Mouse (Mus musculus) G1E (cell line): Measurements from ENCODE around the gene Efhd2. TPM values are rescaled to one million over a fixed set of nuclear protein-coding genes. Genes with fewer than 3 reads are reported as not detected.

ENCODE experiments used
- ATAC-seq: 2 replicates; pipeline ENCODE4 v1.8.0; 2016; ENCODE audit warnings: mild to moderate bottlenecking; ENCODE audit not compliant: insufficient number of reproducible peaks, poor library complexity, low FRiP score, severe bottlenecking; ENCODE audit errors: extremely low read depth
- DNase-seq: peaks from one replicate; pipeline ENCODE4 v3.0.0; 2012; ENCODE audit warnings: low spot score
- H3K27me3 ChIP-seq: 2 replicates; pipeline ENCODE4 v1.6.1; 2012; ENCODE audit warnings: mild to moderate bottlenecking, low read length, inconsistent platforms; ENCODE audit not compliant: insufficient read depth
- H3K36me3 ChIP-seq: replicated peaks from 2 replicates; pipeline ENCODE3; 2012; ENCODE audit warnings: mild to moderate bottlenecking, inconsistent platforms
- H3K4me1 ChIP-seq: 2 replicates; pipeline ENCODE4 v1.6.1; 2012; ENCODE audit warnings: low read depth, low read length, inconsistent platforms, mixed read lengths; ENCODE audit not compliant: insufficient read depth
- H3K4me3 ChIP-seq: 2 replicates; pipeline ENCODE4 v1.5.1; 2012; ENCODE audit warnings: low read depth, mild to moderate bottlenecking, inconsistent platforms, low read length, moderate library complexity, mixed read lengths
- H3K9me3 ChIP-seq: replicated peaks from 2 replicates; pipeline ENCODE4 v1.6.1; 2012; ENCODE audit warnings: inconsistent platforms
- CTCF ChIP-seq: IDR thresholded peaks from 2 replicates; pipeline ENCODE4 v1.5.1; 2012; ENCODE audit warnings: low read depth, low read length, inconsistent platforms, mixed read lengths
- GATA1 ChIP-seq: IDR thresholded peaks from 2 replicates; pipeline ENCODE4 v1.6.1; 2012; ENCODE audit warnings: borderline replicate concordance, low read length, inconsistent platforms, mixed read lengths
- GATA2 ChIP-seq: IDR thresholded peaks from 2 replicates; pipeline ENCODE4 v1.6.1; 2012; ENCODE audit warnings: low read depth, low read length, inconsistent platforms, borderline replicate concordance
- POLR2AphosphoS5 ChIP-seq: IDR thresholded peaks from 2 replicates; pipeline ENCODE4 v1.6.1; 2012; ENCODE audit warnings: low read depth, low read length, inconsistent platforms; ENCODE audit not compliant: insufficient replicate concordance
- TAL1 ChIP-seq: conservative IDR thresholded peaks from 2 replicates; pipeline ENCODE4 v1.6.1; 2012; ENCODE audit warnings: low read depth, low read length, inconsistent platforms, mixed read lengths
- polyA plus RNA-seq: library from polyadenylated mRNA; stranded (reverse); fragments of >175 nt; gene quantifications from 2 replicates; pipeline ENCODE4 v1.2.3, GENCODE M21; 2012
- total RNA-seq, 2 experiments: library from RNA; stranded (forward) in 1 of 2; stranded (reverse) in 1 of 2; fragments of 200-1000 nt in 1 of 2; fragments of >200 nt in 1 of 2; fragmentation: Nextera tagmentation in 1 of 2; gene quantifications; 2 replicates each; pipeline ENCODE4 v1.2.3; 2014 to 2017

The Efhd2 gene
- total and polyA plus RNA-seq, 3 experiments = 31.9 to 56.1 (median 37.3) TPM

DNA sequence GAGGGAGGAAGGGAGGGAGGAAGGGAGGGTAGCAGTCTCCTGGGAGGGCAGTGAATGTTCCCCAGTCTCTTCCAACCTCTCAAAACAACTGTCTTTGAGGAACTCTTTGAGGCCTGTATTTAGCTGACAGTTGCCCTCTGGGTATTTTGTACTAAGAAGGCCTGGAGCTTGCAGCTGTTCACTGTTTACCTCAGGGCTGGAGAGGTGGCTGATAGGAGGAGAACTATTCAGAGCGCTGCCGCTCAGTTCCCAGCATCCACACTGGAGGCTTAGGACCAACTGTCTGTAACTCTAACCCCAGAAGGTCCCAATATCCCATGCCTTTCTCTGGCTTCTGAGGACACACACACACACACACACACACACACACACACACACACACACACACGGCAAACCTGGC, 23.1 kb upstream of the Efhd2 start:
- Histone ChIP-seq H3K4me3 (no peak overlapping the region), H3K36me3 (no peaks in the 10 kb centered on the region), H3K9me3 (no peaks in the 10 kb centered on the region), H3K27me3 (peaks cover 11% of the 10 kb centered on the region; the same call in 1 of the 2 replicates), H3K4me1 (no peaks in the 10 kb centered on the region)
- ATAC-seq = no peak
- no peak for DNase-seq
- TF ChIP-seq GATA2 (no peak), GATA1 (no peak), TAL1 (no peak)

DNA sequence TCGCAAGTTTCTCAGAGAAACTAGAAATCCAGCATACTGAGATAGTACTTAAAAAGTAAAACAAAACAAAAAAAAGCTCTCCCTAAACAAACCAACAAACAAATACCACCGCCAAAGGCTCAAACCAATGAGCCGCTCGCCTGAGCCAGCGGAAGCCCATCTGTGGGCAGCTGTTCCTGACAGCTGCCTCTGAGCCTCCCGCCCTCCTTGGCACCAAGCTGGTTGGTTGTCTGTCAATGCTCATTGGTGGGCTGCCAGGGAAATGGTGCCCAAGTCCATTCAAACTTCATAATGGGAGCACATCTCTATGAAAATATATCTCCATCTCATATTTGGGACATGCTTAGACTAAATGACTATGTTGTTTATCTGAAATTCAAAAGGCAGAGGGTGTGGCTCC, 22.5 kb upstream of the Efhd2 start:
- no peaks in the 10 kb centered on the region for H3K9me3 ChIP-seq
- H3K4me1 ChIP-seq = no peaks in the 10 kb centered on the region
- ATAC-seq (no peak), DNase-seq (no peak)
- peaks cover 11% of the 10 kb centered on the region; the same call in 1 of the 2 replicates for H3K27me3 ChIP-seq
- H3K4me3 ChIP-seq = no peak overlapping the region
- no peak for TF ChIP-seq POLR2AphosphoS5
- no peak for TF ChIP-seq CTCF
- no peak for TF ChIP-seq GATA1
- no peak for TF ChIP-seq GATA2
- TF ChIP-seq TAL1 = no peak
- H3K36me3 ChIP-seq = no peaks in the 10 kb centered on the region

DNA sequence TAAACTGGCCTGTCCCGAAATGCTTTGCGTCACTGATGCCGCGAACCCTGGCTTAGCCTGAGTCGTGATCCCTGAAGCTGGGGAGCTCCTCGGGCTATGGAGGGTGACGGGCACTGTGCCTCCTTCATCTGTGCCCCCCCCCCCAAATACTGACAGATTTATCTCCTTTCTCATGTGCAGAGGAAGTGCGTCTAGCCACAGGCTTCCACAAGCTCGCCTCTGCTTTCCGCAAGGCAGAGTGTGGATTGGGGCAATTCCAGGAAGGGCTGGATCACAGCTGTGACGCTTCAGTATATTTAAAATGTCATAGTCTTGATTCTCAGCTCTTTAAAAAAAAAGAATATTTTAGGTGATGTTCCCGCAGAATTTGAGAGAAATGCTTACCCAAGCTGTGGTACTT, 21.1 kb upstream of the Efhd2 start:
- no peak for TF ChIP-seq GATA1
- Histone ChIP-seq H3K27me3 (peaks cover 13% of the 10 kb centered on the region; the same call in 1 of the 2 replicates), H3K9me3 (no peaks in the 10 kb centered on the region), H3K36me3 (no peaks in the 10 kb centered on the region), H3K4me3 (no peak overlapping the region), H3K4me1 (no peaks in the 10 kb centered on the region)
- DNase-seq = no peak
- ATAC-seq = no peak

DNA sequence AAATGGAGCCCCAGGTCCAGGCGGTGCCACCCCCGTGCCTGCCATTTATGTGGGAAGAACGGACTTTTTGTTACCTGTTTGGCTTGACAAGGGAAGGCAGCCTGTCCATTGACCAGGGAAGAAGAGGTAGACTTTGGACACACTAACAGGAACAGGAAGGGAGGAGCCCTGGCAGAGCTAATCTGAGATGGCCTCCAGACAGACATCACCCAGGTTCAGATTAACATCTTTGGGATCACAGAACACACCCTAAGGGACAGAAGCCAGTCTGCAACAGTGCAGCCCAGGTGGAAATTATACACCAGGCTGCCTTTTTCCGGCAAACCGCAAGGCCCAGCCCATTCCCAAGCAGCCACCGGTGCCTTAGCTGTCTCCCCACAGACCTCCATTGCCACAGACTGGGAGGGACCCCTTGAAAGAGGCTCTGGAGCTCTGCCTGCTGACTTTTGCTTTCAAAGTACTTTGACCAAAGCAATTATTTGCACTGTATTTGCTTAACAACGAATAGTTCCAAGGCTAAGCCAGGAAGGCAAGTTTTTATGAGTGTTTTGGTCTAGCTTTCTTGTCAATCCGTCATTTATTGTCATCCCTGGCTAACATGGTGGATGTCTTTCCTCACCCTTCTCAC, 18.6 kb upstream of the Efhd2 start:
- DNase-seq (no peak), ATAC-seq (no peak)
- H3K9me3 ChIP-seq = no peaks in the 10 kb centered on the region
- H3K36me3 ChIP-seq = no peaks in the 10 kb centered on the region
- no peak for TF ChIP-seq GATA1
- no peak for TF ChIP-seq POLR2AphosphoS5
- TF ChIP-seq GATA2 = no peak
- TF ChIP-seq CTCF = no peak
- no peak for TF ChIP-seq TAL1
- peaks cover 13% of the 10 kb centered on the region; the same call in 1 of the 2 replicates for H3K27me3 ChIP-seq
- H3K4me1 ChIP-seq = no peaks in the 10 kb centered on the region
- no peak overlapping the region for H3K4me3 ChIP-seq

GRCm38 (mm10) chr4:141886385-141886968, 11.8 kb upstream of the Efhd2 start:
- no peak overlapping the region for H3K4me3 ChIP-seq
- H3K36me3 ChIP-seq = no peaks in the 10 kb centered on the region
- peaks cover 6% of the 10 kb centered on the region; the same call in 1 of the 2 replicates for H3K4me1 ChIP-seq
- peaks cover 22% of the 10 kb centered on the region for H3K27me3 ChIP-seq
- ATAC-seq = no peak
- DNase-seq = no peak
- H3K9me3 ChIP-seq = no peaks in the 10 kb centered on the region
- TF ChIP-seq TAL1 = no peak
- TF ChIP-seq POLR2AphosphoS5 = no peak
- TF ChIP-seq GATA2 = no peak
- no peak for TF ChIP-seq CTCF
- TF ChIP-seq GATA1 = no peak

GRCm38 (mm10) chr4:141885451-141885850, 10.7 kb upstream of the Efhd2 start:
- DNase-seq (no peak), ATAC-seq (no peak)
- Histone ChIP-seq H3K4me1 (peaks cover 6% of the 10 kb centered on the region; the same call in 1 of the 2 replicates), H3K36me3 (no peaks in the 10 kb centered on the region), H3K9me3 (no peaks in the 10 kb centered on the region), H3K4me3 (no peak overlapping the region), H3K27me3 (peaks cover 27% of the 10 kb centered on the region)
- TF ChIP-seq CTCF = no peak
- TF ChIP-seq GATA1 = no peak
- no peak for TF ChIP-seq TAL1
- no peak for TF ChIP-seq GATA2
- no peak for TF ChIP-seq POLR2AphosphoS5

DNA sequence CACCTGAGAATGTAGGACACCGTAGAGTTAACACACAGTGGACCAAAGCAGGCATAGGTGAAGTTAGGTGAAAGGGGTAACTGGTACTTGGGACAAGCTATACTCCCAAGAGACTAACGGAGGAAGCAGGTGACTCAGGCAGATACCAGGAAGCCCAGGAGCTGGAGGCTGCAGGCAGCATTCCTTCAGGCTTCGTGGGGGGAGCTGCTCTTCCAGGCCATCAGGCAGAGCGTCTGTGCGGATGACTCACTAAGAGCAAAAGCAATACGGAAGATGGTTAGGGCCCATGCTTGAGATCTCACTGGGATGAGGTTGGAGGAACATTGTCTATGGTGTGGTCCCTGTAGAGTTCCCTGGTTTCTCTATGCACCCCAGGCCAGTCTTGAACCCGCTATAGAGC, 8.1 kb upstream of the Efhd2 start:
- ATAC-seq = no peak
- Histone ChIP-seq H3K4me3 (no peak overlapping the region), H3K27me3 (peaks cover 40% of the 10 kb centered on the region), H3K36me3 (no peaks in the 10 kb centered on the region), H3K4me1 (peaks cover 6% of the 10 kb centered on the region; the same call in 1 of the 2 replicates), H3K9me3 (no peaks in the 10 kb centered on the region)
- DNase-seq = no peak
- TF ChIP-seq GATA2 (no peak), POLR2AphosphoS5 (no peak), TAL1 (no peak), CTCF (no peak), GATA1 (no peak)
